Mouse (Mus musculus) cerebellum, adult 9-11 months (tissue): Measurements from ENCODE around the gene Slc35c1.

ENCODE experiments used
- DNase-seq: peaks from one replicate; pipeline ENCODE4 v3.0.0; 2022

The Slc35c1 gene

GRCm38 (mm10) chr2:92474920-92475319 lies 14.6 kb upstream of the Slc35c1 start:
- DNase-seq: no peak

- no peak for DNase-seq
These were observed 11.7 kb upstream of the Slc35c1 start for GRCm38 (mm10) chr2:92471886-92472670.

- DNase-seq: no peak
These were observed 4.4 kb upstream of the Slc35c1 start for GRCm38 (mm10) chr2:92464690-92465089.

GRCm38 (mm10) chr2:92461215-92461614 lies 877 bp upstream of the Slc35c1 start:
- no peak for DNase-seq

DNA sequence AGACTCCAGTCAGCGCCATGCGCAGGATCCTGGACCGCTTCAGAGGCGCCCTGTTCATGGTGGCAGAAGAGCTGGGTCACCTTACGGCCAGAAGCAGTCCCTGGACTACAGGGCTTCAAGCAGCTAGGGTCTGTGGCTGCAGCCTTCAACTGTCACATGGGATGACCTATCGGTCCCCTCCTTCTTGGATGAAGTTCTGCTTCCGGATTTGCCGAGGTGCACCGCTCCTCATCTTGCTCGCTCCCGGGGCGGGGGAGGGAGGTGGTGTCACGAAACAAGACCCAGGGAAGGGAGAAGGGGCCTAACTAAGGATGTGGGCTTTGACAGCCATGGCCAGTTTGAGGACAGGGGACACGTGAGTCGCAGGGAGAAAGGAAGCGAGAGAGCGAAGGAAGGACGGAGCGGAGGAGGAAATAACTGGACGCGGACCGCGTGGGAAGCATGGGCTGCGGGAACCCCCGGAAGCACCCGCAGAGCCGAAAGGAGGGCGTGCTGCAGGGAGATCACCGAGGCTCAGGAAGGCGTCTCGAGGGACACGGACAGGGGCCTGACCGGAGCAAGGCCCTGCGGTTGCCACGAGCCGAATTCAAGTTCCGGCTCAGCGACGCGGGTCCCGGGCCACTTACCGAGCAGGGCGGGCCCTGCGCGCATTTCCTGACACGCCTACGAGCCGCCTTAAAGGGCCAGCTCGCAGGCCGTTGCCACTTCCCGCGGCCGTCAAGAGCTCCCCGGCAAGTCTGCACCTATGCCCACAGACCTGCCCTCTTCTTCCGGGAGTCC lies 1.0 kb downstream of the Slc35c1 start:
- peak; percentile 85 for DNase-seq

- DNase-seq: no peak
These were observed 1.9 kb downstream of the Slc35c1 start for GRCm38 (mm10) chr2:92458481-92458880.

GRCm38 (mm10) chr2:92456970-92457530 lies 3.3 kb downstream of the Slc35c1 start:
- DNase-seq: peak; percentile 50

DNA sequence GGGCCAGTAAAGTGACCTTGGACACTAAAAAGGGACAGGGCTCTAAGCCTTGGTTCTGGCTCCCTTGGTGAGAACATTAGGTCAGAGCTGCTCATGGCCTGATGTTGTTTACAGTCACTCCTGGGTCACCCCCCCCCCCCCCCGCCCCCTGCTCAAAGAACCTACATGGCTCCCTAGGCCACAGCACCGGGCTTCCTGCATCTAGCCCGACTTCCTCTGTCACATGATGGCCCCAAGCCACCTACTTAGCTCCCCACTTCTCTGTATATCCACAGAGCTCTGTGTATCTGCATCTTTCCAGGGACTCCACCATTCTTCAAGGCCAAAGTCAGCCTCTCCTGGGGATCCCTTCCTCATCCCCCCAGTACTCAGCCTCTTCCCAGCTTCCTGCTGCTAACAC lies 4.6 kb downstream of the Slc35c1 start:
- no peak for DNase-seq

DNA sequence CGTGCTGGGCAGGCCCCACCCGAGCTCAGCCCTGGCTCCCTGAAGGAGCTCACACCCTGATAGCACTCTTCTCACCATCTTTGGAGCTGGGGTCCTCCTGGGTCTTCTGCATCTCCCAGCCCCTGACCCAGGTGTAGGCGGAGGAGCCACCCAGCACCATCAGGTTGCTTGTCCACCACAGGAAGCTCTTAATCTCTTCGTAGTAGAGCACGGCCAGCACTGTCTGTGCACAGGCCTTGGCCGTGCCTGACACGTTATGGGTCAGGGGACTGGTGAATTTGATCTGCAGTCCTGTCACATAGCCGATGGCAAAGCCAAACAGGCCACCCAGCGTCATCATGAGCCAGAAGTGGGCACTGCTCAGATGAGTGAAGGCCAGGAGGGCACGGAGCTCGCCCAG lies 6.2 kb downstream of the Slc35c1 start:
- no peak for DNase-seq

- no peak for DNase-seq
These were observed 9.2 kb downstream of the Slc35c1 start for GRCm38 (mm10) chr2:92451126-92451525.

- no peak for DNase-seq
These were observed 13.1 kb downstream of the Slc35c1 start for GRCm38 (mm10) chr2:92447121-92447740.

- DNase-seq: peak; percentile 41
These were observed 13.7 kb downstream of the Slc35c1 start for GRCm38 (mm10) chr2:92446656-92447055.

DNA sequence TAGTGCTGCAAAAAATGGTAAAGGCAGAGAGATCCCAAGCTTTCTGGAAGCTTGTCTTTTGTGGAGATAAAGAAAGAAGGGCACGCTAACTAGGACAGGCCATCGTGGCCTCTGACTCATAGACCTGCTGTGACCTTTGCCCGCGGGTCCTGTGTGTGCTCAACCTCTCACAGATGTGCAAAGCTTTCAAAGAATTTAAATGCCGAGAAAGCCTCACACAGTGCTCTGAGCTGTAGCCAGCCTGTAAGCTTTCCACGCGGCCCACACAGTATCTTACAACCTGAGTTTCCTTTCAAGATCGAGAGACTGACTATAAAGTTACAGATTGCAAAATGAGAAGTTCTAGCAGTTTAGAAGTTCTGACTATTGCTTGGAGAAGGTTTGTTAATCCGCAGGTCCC lies 14.4 kb downstream of the Slc35c1 start:
- DNase-seq: no peak

- no peak for DNase-seq
These were observed 16.0 kb downstream of the Slc35c1 start for GRCm38 (mm10) chr2:92444376-92444775.

DNA sequence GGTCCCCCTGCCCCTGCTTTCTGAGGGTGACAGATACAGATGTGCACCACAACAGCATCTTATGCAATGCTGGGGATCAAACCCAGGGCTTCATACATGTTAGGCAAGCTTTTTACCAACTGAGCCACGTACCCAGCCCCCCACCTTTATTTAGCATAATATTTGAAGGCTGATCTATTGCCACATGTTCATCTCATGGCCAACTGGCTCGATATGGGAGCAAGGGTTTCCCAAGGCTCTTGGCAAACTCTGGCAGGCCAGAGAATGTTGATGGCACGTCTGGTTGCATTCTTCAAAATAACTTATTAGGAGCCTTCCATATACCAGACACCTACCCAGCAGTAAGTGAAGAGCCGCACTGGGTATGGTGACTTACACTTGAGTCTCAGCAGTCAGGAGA lies 17.0 kb downstream of the Slc35c1 start:
- no peak for DNase-seq

DNA sequence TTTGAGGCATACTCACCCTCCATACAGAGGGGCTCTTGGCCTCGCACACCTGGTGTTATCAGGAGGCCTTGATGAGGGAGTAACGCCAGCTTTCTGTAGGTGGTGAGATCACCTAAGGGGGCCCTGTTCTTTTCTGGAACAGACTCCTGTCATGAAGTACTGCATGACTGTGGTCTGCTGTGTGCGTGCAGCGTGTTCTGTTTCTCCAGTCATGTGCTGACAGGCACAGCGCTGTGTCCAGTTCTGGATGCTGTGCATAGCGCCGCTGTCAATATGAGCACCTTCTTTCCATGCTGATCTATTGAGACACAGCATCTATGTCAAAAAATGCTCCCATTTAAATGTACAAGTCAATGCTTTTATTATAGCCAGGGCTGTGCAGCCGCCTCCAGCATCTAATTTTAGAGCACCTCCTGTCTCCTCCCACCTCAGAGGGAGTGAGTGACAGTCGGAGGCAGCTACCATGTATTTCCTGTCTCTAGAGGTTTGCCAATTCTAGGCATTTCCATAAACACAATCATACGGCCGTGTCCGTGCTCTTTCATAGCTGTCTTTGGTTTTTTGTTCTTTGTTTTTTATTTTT lies 17.8 kb downstream of the Slc35c1 start:
- peak; percentile 26 for DNase-seq

DNA sequence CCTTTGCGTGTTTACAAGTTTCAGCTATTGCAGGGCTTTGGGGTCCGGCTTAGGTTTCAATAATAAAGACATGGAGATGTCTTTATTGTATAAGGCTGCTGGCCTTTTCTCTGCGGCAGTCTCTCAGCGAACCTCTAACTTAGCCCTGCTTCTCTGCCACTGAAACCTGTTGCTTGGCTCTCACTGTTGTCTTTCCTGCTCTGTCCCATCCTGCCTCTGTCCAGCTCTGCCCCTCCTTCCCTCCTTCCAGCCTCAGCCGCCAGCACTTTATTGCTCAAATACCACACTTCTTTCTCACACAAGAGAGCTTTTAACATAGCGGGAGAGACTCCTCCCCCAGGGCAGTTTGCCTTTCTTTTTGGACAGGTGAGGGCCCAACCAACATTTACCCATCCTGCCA lies 19.9 kb downstream of the Slc35c1 start:
- DNase-seq: no peak

DNA sequence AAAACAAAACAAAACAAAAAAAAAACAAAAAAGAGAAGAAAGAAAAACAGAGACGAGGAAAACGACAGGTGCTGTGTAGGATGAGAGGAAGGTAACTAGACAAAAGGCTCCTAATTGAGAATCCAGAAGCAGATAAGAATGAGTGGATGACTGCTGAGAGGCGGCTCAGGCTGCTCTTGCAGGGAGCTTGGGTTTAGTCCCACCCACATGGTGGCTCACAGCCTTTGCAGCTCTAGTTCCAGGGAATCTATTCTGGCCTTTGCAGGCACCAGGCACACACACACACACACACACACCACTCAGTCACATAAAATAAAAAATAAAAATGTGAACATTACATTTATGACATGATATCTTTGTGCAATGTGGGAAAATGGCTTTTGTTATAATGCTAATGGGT lies 21.8 kb downstream of the Slc35c1 start:
- no peak for DNase-seq

DNA sequence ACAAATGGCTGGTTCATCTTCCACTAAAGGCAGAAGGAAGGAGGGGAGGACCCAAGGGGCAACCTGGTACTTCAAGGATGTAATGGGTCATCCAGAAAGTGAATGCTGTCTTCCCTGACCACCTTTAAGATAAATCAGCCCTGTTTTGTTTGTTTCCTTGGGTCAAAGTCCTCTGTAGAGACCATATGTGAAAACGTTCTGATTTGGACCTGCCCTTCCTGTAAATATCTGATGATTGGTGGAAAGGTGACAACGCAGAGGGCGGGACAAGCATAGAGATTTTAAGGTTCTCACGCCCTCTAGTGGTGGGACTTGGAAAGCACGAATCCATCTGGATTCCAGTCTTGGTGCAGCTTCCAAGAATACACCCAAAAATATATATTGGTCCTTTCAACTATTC lies 22.5 kb downstream of the Slc35c1 start:
- DNase-seq: peak; percentile 87

DNA sequence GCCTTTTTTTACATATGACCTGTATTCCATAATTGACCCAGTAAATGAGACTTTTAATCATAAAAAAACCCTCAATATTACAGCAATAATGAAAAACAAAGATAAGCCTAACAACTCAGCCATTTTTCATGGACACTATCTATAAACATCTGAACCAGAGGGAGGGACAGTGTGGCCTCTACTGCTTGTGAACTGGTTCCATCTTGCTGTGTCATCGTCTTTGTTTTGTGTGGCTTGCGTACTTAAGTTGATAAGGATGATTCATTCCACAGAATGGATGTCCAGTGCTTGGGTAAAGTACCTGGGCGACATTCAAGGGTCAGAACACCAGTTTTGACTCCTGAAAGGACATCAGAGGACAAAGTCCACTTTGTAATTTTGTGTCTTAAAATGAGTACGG lies 23.0 kb downstream of the Slc35c1 start:
- DNase-seq: no peak

GRCm38 (mm10) chr2:92435023-92435422 lies 25.3 kb downstream of the Slc35c1 start:
- DNase-seq: no peak

DNA sequence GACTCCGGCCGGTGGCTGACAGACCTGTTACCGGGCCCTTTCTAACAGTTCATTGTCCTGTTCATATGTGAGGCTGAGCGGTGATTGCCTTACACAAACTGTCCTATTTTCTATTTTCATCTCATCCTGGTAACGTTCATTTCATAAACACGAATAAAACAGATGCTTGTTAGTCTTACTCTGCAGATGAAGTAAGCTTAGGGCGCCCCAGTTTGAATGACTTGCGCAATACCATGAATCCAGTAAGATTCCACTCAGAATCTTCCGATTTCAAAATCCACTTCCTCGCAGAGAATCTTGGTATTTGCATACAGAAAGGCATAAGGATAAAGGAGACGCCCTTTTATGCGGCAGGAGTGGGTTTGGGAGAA lies 26.0 kb downstream of the Slc35c1 start:
- DNase-seq: no peak
